ENCODE assay signal across 8 mouse cellular contexts in the genomic region with DNA sequence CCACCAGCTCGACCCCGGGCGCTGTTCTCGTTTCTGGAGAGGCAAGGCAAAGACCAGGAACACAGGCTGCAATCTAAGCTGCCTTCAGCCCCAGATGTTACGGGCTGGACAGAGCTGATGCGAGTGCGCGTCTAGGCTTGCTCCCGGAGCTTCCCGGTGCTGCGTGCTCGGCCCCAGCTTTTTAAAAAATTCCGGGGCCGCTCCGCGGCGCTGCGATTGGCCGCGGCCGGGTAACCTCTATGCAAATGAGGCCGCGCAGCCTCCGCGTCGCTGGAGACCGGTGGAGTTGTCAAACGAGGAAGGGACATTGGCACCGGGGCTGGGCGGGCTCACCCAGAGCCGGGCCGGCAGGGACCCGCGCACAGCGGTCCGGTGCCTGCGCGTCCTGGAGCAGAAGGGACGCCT. TPM values are rescaled to one million over a fixed set of nuclear protein-coding genes. Genes with fewer than 3 reads are reported as not detected.
DNase-seq lines count a peak whose midpoint lies in the region; ATAC-seq and TF ChIP-seq lines count a peak whose summit lies in the region.

No protein-coding gene starts in this region.

- no peaks in the 10 kb centered on the region for H3K9me3 ChIP-seq in heart, embryonic 13.5 days
- no peaks in the 10 kb centered on the region for H3K9me3 ChIP-seq in midbrain, embryonic 11.5 days (ENCODE audit: control insufficient read depth, low read length)

- 0 out of 2 replicates have a peak overlapping the region, but pooled peaks have one; percentile 33 for H3K9ac ChIP-seq in heart, embryonic 13.5 days
- H3K9ac ChIP-seq in midbrain, embryonic 11.5 days (ENCODE audit: low read length): no peak overlapping the region

- H3K27ac ChIP-seq in gastrocnemius, adult 2 months: no peak overlapping the region
- H3K27ac ChIP-seq in heart, embryonic 13.5 days (replicated peaks): no peak overlapping the region
- H3K27ac ChIP-seq in midbrain, embryonic 11.5 days (ENCODE audit: low read depth, low read length): no peak overlapping the region

- peaks cover 100% of the 10 kb centered on the region for H3K27me3 ChIP-seq in heart, embryonic 13.5 days (replicated peaks)
- H3K27me3 ChIP-seq in midbrain, embryonic 11.5 days (ENCODE audit: control insufficient read depth, insufficient read depth, low read length): peaks cover 98% of the 10 kb centered on the region

- intact Hi-C loops in gastrocnemius, adult 2 months (cut with DNase I): loop anchor here (10.0 kb wide), 2 partner anchors 139 to 189 kb away; a partner anchor contains a TSS

- H3K36me3 ChIP-seq in heart, embryonic 13.5 days: no peaks in the 10 kb centered on the region
- no peaks in the 10 kb centered on the region for H3K36me3 ChIP-seq in midbrain, embryonic 11.5 days (ENCODE audit: control insufficient read depth, insufficient read depth, low read length)

- peaks cover 28% of the 10 kb centered on the region for H3K4me1 ChIP-seq in heart, embryonic 13.5 days
- peaks cover 28% of the 10 kb centered on the region for H3K4me1 ChIP-seq in midbrain, embryonic 11.5 days (ENCODE audit: control insufficient read depth, insufficient read depth, low read length)

- H3K4me2 ChIP-seq in heart, embryonic 13.5 days: peak overlapping the region; percentile 67
- peak overlapping the region; percentile 63 for H3K4me2 ChIP-seq in midbrain, embryonic 11.5 days

- WGBS in heart, embryonic 13.5 days: under 1% methylated on average over 35 of the region's 39 CpGs
- under 1% methylated on average over 39 of the region's 39 CpGs for WGBS in midbrain, embryonic 11.5 days

- no peak for TF ChIP-seq CTCF in gastrocnemius, adult 2 months (IDR thresholded peaks at IDR 0.05)

- ATAC-seq in heart, embryonic 13.5 days (ENCODE audit: extremely low read depth, insufficient number of reproducible peaks, low FRiP score, low TSS enrichment): no peak
- peak; percentile 72 for ATAC-seq in midbrain, embryonic 11.5 days (ENCODE audit: low FRiP score)

- peak overlapping the region; percentile 65 for H3K4me3 ChIP-seq in gastrocnemius, adult 2 months
- H3K4me3 ChIP-seq in heart, embryonic 13.5 days: peak overlapping the region; percentile 46
- H3K4me3 ChIP-seq in midbrain, embryonic 11.5 days (ENCODE audit: low read depth, low read length): peak overlapping the region; percentile 37

- peak; percentile 34 for DNase-seq in gastrocnemius, adult 2 months
- no peak for DNase-seq in gastrocnemius, postnatal 25 days
- peak; percentile 49 for DNase-seq in WW6 (ENCODE audit: low read depth, low spot score)
- DNase-seq in kidney, postnatal 25 days: peak; percentile 44 to 67
- DNase-seq in midbrain, embryonic 11.5 days (ENCODE audit: low spot score, missing footprints): peak; percentile 97
- DNase-seq in T-cell, adult 2 months (ENCODE audit: low spot score): no peak
- DNase-seq in left cerebral cortex, adult 11 months (ENCODE audit: low spot score): no peak

RNA-seq across cellular contexts. Expression of a gene that starts 5.2 kb away (rescaled TPM):
- total RNA-seq in gastrocnemius, adult 2 months (2021): not detected
- not detected for total RNA-seq in gastrocnemius, postnatal 25 days (2021)
- polyA plus RNA-seq in heart, embryonic 13.5 days (2015; fragmentation: Nextera tagmentation; extraction: Ambion mirVana): not detected in 2 replicates
- 0.10 and 0.19 TPM in 2 replicates for polyA plus RNA-seq in midbrain, embryonic 11.5 days (2014; fragmentation: Nextera tagmentation; extraction: Ambion mirVana)

RNA-seq across cellular contexts. Expression of a gene that starts 6.2 kb away (rescaled TPM):
- total RNA-seq in gastrocnemius, adult 2 months (2021): 10 to 100 TPM; 28.9 to 31.2 TPM
- 10 to 100 TPM; 28.9 to 32.8 TPM for total RNA-seq in gastrocnemius, postnatal 25 days (2021)
- polyA plus RNA-seq in heart, embryonic 13.5 days (2015; fragmentation: Nextera tagmentation; extraction: Ambion mirVana): 130 and 143 TPM in 2 replicates
- 275 and 279 TPM in 2 replicates for polyA plus RNA-seq in midbrain, embryonic 11.5 days (2014; fragmentation: Nextera tagmentation; extraction: Ambion mirVana)

RNA-seq across cellular contexts. Expression of a gene that starts 11.1 kb away (rescaled TPM):
- total RNA-seq in gastrocnemius, adult 2 months (2021): not detected
- not detected for total RNA-seq in gastrocnemius, postnatal 25 days (2021)
- not detected in 2 replicates for polyA plus RNA-seq in heart, embryonic 13.5 days (2015; fragmentation: Nextera tagmentation; extraction: Ambion mirVana)
- polyA plus RNA-seq in midbrain, embryonic 11.5 days (2014; fragmentation: Nextera tagmentation; extraction: Ambion mirVana): 0.18 TPM in 1 of 2 replicates, not detected in the other

Comparison
In these comparisons a context has a peak if more than half of its experiments do, and no peak if none do; other contexts are left out.
1. DNase-seq: peak in gastrocnemius, adult 2 months (single experiment), WW6 (single experiment), kidney, postnatal 25 days (2 of 2) and midbrain, embryonic 11.5 days (single experiment); none in gastrocnemius, postnatal 25 days (single experiment), T-cell, adult 2 months (single experiment) and left cerebral cortex, adult 11 months (single experiment).
2. Peak in every context shown above with its lines, with median percentiles within 50 percentile points of each other: H3K4me3 ChIP-seq.